Mouse (Mus musculus) brain, adult 2 months (tissue): ENCODE measurements around the gene Pde4d.

ENCODE experiments used
- DNase-seq: peaks from one replicate; pipeline ENCODE4 v3.0.0; 2011; ENCODE audit warnings: low read depth, low spot score

Gene Pde4d

DNA sequence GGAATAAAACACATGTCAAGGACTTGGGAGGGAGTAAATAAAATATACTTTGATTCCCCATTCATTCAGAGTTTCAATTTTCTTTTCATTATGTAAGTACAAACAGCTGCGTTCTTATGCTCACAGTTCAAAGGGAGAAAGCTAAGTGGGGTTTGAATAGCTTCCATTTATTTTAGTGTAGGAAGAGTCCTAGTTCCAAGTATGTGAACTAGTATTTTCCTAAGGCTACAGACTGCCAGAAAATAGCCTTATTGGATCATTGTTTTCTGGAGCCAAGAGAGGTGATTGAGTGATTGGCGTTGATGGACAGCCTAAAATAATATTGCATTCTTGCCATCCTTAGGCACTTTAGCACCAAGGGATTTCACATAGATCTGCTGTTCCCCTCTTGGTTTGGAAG lies 41.1 kb downstream of the Pde4d start:
- no peak for DNase-seq

- no peak for DNase-seq
Observed at GRCm38 (mm10) chr13:108492886-108493285, 43.1 kb downstream of the Pde4d start.

GRCm38 (mm10) chr13:108494365-108494764 lies 44.6 kb downstream of the Pde4d start:
- DNase-seq = no peak

DNA sequence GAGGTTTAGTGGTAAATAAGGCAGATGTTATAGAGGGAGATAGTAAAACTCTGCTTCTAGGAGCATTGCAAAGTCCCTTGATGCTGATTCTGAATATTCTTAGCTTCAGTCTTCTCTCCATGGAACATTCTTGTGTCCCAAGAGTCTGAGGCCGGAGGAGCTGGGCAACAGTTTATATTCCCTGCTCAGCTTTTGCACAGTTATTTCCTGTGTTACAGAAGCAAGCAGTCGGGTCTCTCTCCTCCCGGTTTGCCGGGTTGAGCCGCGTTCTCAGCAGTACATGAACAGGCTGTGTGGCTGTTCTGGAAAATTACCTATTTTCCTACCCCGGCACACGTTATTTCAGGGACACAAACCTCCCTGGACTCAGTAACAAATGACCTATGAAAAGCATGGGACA lies 48.0 kb downstream of the Pde4d start:
- DNase-seq = no peak

- DNase-seq = peak; percentile 25
Observed at GRCm38 (mm10) chr13:108498247-108498743, 48.5 kb downstream of the Pde4d start.

DNA sequence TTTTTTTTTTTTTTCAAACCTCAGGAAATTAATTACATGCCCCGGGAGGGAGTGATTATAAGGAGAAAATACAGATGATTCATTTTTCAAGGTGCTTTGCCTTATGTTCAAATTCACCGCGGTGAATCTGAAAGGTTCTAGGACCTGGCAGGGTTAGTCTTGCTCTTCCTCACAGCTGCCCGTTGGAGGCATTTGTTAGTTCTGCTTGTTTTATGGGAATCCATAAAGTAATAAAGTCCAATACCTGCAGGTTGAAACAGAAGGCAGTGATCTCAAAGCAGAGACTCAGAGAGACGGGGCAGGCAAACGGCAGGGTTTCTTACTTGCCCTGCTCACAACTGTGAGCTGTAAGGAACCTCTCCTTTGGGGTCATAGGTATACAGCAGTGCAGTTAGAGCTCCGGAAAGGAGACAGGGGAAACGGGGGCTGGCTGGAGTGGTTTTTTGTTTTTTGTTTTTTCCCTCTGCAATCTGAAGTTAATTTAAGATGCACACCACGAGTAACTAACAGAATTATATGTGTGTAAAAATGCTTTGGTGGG lies 49.1 kb downstream of the Pde4d start:
- DNase-seq = no peak

GRCm38 (mm10) chr13:108501386-108501785 lies 51.6 kb downstream of the Pde4d start:
- peak; percentile 26 for DNase-seq

GRCm38 (mm10) chr13:108524548-108524947 lies 74.8 kb downstream of the Pde4d start:
- DNase-seq = no peak

- peak; percentile 59 for DNase-seq
Observed at GRCm38 (mm10) chr13:108524969-108525368, 75.2 kb downstream of the Pde4d start.

DNA sequence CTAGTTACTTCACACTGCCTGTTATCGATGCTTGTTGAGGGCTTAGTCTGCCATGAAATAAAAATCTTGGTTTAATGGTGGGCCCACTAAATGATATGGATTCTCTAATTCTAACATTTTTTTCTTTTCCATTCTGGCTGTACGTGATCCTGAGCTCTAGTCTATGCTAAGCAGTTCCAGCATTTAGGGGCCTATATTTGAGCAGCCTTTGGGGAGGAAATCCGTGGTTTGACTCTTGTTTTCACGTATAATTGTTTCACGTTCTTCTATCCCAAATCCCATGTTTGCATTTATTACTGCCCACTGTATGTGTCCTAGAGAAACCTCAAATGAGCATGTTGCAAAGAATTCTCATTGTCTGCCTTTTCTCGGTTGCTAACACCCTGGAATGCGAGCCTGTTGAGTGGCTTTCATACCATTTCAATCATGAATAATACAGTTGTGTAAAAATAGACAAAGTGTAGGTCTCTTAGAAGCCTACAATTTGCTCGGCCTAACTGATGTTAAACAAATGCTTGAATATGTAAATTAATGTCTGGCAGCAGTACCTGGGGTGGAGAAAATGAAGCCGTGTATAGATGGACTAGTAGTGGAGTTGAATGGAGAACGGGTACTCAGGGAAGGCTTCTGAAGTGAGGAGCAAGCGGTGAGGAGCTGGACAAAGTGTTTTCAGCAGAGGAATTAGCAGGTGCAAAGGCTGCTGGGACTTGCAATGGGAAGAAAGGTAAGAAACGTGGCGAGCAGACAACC lies 76.7 kb downstream of the Pde4d start:
- no peak for DNase-seq

DNA sequence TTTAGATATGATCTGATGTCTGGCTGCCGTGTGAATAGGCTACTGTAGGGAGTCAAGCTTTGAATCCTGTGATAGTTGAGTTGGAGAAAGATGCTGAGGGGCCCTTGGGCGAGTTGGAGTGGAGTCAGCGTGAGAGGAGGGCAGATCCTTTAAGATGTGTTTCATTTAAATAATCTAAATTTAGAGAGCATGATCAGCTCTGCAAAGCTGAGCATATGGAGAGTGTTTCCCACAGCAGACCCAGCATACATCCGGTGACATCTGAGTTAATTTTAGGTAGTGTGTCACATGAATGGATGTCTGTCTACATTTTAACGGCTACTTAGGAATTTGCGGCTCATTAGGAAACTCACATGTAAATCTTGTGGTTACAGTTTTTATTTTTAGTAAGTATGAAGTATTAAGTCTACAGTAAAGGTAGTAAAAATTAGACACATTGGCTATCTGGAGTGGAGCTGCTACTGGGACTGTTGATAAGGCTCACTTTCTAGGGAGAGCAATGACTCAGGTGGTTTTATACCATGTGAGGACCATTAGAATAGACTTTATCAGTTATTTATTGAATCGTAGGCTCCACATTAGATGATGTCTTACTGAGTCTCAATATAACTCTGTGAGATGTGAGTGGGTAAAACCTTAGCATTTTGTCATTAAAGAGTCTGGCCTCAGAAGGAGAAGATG lies 77.5 kb downstream of the Pde4d start:
- DNase-seq = peak; percentile 42

DNA sequence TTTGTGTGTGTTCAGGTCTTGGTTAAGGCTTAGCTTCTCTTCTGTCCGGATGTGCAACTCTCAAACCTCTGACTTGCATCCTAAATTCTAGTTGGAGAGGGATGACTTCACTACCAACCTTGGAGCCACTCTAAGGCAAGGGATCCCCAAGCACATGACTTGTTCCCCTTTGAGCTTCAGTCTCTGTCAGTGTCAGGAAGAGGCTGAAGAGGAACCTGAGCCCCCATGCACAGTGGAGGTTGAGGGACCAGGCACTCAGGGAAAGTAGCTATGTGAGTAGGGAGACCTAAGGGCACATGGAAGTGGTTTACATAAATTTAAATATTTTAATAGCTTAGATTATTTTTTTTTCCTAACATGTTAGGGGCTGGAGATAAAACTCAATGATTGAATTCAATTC lies 78.6 kb downstream of the Pde4d start:
- no peak for DNase-seq

DNA sequence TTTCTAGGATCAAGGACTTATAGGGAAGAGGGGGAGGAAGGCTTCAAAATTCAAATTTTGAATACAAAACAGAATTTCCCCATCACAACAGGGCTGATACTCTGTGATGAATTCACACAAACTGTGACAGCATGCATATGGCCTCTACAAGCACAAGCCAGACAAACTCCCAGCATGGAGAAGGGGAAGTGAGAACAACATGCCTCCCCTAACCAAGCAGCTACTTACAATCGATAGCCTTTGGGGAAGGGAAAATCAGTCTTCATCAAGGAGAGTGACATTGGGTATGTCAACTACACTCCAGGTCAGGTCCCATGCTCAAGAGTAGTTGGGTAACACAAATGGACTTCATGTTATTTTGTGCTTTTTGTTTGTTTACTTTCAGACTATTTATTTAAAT lies 83.1 kb downstream of the Pde4d start:
- no peak for DNase-seq

GRCm38 (mm10) chr13:108536436-108536835 lies 86.7 kb downstream of the Pde4d start:
- no peak for DNase-seq

GRCm38 (mm10) chr13:108536951-108537350 lies 87.2 kb downstream of the Pde4d start:
- DNase-seq = no peak

GRCm38 (mm10) chr13:108538760-108539369 lies 89.1 kb downstream of the Pde4d start:
- no peak for DNase-seq

DNA sequence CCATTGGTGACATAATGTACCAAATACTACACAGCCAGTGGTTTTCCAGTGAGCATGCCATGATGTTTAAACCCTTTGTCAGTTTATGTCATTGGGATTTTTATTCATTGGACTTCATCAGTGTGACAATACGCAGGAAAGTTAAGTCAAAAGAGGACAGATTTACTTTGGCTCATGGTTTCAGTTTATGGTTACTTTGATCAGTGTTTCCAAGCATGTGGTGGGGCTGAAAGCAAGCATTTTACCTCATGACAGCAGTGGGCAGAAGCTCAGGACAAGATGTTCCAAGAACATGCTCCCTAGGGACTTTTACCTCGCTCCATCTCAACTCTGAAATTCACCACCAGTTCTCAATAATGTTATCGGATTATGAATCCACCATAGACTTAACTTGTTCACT lies 91.7 kb downstream of the Pde4d start:
- no peak for DNase-seq

- peak; percentile 62 for DNase-seq
Observed at GRCm38 (mm10) chr13:108542342-108542761, 92.6 kb downstream of the Pde4d start.

DNA sequence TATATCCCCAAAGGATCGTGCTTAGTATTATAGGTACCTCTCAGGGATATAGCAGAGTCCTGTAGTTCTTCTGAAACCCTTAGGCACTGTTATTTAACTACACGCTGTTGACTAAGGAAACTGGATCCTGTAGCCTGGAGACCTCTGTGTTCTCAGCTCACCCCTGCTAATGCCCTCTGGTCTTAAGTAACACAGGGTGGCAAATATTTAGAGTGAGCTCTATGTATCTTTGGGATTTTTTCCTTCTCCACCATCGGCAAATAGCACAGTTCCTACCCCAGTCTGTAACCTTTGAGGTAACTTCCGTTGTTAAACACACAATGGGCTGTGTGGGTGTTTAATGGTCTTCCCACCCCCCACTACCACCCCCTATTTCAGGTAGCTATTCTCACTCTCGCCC lies 102.5 kb downstream of the Pde4d start:
- no peak for DNase-seq

DNA sequence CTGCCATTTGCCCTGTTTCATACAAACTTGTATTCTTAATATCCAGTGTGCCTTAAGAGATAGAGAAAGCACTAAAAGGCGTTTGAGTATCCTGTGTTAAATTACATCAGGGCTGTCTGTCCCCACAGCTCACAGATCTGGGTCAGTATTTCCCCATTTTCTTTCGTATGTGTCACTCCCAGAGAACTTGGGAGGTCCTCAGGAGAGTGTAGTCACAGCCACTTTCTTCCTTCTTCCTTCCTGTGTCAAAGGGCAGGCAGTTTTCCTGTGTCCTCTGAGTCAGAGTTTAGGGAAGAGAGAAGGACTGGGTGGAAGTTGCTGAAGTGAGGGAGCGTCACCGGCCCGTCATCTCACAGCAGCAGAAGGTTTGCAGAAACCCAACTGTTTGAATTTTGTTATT lies 103.2 kb downstream of the Pde4d start:
- no peak for DNase-seq

DNA sequence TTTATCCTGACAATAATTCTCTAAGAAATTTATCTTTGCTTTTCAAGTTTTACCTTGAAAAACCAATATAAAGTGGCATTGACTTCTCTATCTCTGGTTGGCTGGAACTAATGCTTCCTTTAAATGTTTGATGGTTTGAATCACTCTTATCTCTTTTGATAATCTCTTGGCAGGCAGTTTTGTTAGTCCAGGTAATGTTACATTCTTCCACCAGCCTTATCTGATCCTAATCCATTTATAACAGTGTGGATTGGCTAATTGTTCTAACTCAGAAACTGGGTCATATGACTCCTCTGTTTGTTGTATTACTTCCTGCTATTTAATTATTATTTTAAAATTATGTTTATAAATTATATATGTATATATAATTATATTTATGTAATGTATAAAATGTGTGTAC lies 105.2 kb downstream of the Pde4d start:
- DNase-seq = no peak

DNA sequence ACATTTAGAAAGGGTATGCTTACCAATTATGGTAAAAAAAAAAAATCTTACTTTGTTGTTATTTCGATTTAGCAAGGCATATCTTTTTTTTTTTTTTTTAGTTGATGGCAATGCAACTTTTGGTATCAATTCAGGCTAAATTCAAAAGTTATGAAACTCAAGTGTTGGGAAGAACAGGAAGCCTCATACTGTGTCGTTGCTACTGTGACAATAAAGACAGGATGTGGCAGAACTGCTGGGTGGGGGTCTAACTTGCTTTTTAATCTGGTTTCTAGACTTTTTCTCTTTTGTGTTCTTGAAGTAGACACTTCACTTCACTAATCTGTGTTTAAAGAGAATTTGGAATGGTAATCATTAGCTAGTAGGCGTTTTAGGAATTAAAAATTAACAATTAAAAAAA lies 147.2 kb downstream of the Pde4d start:
- DNase-seq = no peak
